Mouse (Mus musculus): ENCODE measurements around the gene Abcb11.
A peak's percentile ranks its signal among the peaks of the same experiment; 100 is the strongest.

Gene Abcb11

GRCm38 (mm10) chr2:69264069-69264618 is 78.3 kb downstream of the Abcb11 start:
- DNase-seq (ENCODE audit: low read depth), result no peak

GRCm38 (mm10) chr2:69248221-69248755 is 94.1 kb downstream of the Abcb11 start:
- no peak for DNase-seq (ENCODE audit: low read depth)

- DNase-seq (ENCODE audit: low read depth), result no peak
These were observed 95.3 kb downstream of the Abcb11 start for GRCm38 (mm10) chr2:69247081-69247480.

DNA sequence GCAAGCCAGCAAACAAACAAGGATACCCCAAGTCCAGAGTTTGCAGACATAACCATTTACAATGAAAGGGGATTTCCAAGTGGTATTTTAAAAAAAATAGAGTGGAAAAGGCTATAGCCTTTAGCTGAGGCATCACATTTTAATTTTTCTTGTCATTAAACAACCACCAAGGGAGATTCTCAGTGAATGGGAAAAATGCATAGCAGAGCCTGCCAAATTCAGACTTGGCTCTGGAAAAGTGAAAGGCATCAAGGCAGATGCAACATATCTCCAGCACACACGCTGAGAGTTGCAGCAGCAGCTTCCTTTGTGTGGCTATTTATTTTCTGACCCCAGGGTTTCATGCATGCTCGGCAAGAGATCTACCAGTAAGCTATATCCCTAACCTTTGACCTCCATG is 97.5 kb downstream of the Abcb11 start:
- no peak for DNase-seq (ENCODE audit: low read depth)

GRCm38 (mm10) chr2:69239315-69239714 is 103.1 kb downstream of the Abcb11 start:
- DNase-seq (ENCODE audit: low read depth), result no peak

DNA sequence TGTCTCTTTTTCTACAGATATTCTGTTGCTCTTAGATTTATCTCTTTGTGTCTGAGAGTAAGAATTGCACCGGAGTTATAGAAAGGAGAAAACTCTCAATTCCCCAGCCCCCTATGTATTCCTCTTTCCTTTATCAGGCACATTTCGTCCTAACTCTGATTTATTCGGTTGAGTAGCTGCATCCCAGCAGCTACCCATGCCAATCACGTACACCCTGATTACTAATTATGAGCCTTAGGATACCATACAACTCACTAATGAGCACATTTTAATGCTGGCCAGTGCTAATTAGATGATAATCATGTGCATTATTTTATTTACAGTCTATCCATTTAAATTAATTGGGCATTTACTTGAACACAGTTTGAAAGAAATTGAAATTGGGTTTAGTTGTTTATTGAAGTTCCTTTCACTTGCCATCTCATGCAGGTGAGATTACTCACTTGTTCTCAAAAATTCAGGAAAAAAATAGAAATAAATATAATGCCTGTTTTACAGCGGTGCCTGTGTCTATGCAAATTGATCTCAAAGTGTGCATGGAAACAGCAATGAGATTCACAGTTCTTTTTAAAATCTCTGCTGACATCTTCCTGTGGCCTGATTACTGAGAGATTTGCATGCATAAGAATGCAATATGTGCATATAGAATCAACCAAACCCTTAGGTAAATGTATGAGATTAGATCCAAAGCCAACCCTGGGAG is 107.3 kb downstream of the Abcb11 start:
- no peak for DNase-seq (ENCODE audit: low read depth)

DNA sequence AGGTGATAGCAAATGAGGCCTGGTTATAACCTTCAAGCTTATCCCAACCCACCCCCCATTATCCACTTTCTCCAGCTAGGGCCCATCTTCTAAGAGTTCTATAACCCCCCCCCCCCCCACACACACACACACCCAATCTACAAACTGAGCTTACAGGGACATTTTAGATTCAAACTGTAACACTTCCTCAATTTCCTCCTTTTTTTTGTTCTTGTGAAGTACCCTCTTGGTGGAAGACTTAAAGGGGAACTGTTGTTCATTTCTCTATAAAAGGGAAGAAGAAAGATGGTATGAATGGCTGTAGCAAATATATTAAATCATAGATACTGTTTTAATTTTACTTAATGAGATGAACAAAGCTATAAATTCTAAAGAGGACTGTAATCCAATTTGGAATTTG is 110.3 kb downstream of the Abcb11 start:
- DNase-seq (ENCODE audit: low read depth), result no peak

DNA sequence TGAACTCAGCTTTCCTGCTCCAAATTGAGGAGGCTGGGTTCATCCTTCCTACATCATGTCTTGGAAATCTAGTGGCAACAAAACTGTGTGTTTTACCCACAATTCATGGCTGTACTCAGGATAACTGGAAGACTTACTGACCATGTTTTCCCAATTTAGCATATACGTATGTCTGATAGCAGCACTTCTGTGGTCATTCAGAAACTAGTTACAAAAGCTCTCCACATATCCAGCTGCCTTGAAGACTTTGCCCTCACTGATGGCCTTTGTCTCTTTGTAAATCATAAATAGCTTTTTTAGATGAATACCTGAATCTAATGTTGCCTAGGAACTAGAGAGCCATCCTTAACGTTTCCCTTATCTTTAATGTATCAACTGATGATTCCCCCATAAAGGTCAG is 112.3 kb downstream of the Abcb11 start:
- no peak for DNase-seq (ENCODE audit: low read depth)

DNA sequence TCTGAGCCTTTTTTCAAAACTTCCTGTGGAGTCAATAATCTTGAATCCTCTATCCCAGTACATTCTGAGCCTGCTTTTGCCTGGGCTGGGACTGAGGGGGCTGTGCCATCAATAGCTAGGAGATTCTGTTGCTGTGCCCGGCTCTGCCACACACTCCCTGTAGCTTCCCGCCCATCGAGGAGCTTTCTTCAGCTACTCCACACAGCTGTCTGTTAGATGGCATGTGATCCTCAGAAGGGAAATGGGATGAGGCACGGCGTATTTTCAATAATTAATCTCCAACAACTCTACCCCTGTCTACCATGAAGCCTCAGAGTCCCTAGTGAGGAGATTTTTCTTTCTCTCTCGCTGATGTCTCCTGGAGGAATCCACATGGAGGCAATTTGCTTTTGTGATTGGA is 113.8 kb downstream of the Abcb11 start:
- DNase-seq (ENCODE audit: low read depth), result no peak

GRCm38 (mm10) chr2:69226876-69227275 is 115.5 kb downstream of the Abcb11 start:
- DNase-seq (ENCODE audit: low read depth), result no peak

GRCm38 (mm10) chr2:69224724-69225123 is 117.7 kb downstream of the Abcb11 start:
- no peak for DNase-seq (ENCODE audit: low read depth)

- DNase-seq (ENCODE audit: low read depth), result no peak
These were observed 119.6 kb downstream of the Abcb11 start for GRCm38 (mm10) chr2:69222815-69223214.

GRCm38 (mm10) chr2:69221868-69222416 is 120.5 kb downstream of the Abcb11 start:
- no peak for DNase-seq (ENCODE audit: low read depth)

GRCm38 (mm10) chr2:69215242-69215641 is 127.2 kb downstream of the Abcb11 start:
- DNase-seq (ENCODE audit: low read depth), result no peak

DNA sequence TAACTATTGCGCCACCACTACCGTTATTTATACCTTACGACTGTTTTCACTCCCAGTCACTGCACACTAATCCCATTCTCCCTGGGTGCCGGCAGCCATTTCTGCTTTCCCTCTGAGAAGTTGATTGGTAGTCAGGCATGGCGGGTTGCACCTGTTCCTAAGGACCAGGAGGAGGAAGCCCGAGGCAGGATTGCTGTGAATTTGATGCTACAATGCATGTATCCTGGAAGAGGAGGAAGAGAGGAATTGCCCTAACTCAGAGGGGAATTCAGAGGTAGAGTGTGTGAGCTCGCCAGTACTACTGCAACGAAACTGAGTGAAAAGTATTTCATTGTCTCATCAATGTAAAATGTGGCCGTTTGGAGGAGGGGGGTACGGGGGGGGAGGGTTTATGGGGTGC is 129.8 kb downstream of the Abcb11 start:
- DNase-seq (ENCODE audit: low read depth), result no peak

DNA sequence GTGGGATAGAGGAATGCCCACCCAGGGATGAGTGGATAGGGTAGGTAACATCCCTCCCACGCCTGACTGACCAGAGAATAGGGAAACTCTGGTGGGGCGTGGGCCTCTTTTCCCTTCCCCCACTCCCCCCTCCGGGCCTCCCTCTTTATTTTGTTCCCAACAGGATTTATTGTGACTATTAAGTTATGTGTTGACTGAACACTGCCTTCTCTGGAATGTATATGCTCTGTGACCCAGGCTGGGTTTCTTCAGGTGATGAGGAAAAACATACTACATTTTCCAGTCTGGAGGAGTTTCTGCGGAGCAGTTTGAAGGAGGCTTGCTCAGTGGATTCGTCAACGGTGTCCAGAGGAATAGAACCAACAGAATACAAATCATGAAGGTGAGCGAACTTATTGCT is 131.6 kb downstream of the Abcb11 start, which contains the start of gene G6pc2:
G6pc2 (plus strand) TSS at position 301 of the 400 bp plus-strand sequence.
- no peak for DNase-seq (ENCODE audit: low read depth)

- DNase-seq (ENCODE audit: low read depth), result no peak
These were observed 132.7 kb downstream of the Abcb11 start for GRCm38 (mm10) chr2:69209684-69210083.

DNA sequence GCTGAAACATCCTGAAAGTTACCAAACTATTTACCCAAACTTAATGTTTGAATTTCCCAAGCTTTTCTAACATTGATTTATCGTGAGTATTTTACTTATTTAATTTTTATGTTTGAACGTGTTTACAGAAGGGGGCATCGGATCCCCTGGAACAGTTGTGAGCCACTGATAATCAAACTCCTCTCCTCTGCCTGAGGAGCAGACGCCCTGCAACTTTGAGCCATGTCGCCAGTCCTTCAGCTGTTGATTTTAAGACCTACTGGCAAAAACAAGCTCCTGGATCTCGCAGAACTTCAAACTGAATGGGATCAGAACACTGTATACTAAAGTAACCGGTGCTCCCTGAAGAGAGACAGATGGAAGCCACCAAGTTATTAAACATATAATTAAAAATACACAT is 135.9 kb downstream of the Abcb11 start:
- peak; percentile 50 for DNase-seq (ENCODE audit: low read depth)

DNA sequence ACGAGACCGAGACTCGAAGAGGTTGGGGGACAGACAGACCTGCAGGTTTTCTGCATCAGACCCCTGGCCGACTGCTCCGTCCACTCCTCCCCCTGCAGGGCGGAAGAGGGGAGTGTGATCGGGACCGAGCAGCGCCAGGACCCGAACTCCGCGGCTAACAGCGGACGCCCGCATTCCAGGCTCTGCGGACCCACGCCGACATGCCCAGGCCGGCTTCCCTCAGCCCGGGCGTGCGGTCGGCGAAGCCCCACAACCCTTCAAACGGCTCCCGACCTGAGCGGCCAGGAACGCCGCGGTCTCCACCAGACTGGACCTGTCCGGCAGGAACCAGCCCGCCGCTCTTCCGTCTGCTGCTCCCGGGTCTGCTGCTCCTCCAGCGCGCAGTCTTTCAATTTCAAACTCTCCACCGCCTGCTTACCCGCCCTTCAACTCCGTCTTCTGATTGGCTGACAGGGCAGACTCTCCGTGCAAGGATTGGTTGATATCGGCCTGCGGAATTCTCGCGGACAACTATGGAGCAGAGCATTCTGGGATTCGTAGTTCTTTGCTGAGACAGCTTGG is 136.5 kb downstream of the Abcb11 start, which contains the start of gene Spc25:
Spc25 (minus strand) TSS at position 404 of the 561 bp plus-strand sequence.
- DNase-seq (ENCODE audit: low read depth), result peak; percentile 98

- peak; percentile 27 for DNase-seq (ENCODE audit: low read depth)
These were observed 137.2 kb downstream of the Abcb11 start for GRCm38 (mm10) chr2:69205185-69205584.

DNA sequence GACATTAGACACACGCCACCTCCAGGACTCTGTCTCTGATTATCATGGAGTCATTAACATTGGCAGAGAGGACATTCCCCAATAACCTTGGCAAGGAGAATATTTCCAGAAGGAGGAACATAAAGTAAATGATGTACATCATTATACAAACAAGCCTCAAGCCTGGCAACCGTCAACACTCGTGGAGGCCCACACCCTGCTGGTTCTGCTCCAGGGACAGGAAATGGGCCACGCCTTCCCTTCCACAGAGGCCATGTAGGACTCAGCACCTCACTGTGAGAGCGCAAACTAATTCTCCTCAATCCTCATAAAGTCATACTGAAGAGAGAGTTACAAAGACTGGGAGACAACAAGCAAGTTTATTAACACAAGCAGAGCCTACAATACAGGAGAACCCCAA is 148.9 kb downstream of the Abcb11 start:
- DNase-seq (ENCODE audit: low read depth), result no peak

DNA sequence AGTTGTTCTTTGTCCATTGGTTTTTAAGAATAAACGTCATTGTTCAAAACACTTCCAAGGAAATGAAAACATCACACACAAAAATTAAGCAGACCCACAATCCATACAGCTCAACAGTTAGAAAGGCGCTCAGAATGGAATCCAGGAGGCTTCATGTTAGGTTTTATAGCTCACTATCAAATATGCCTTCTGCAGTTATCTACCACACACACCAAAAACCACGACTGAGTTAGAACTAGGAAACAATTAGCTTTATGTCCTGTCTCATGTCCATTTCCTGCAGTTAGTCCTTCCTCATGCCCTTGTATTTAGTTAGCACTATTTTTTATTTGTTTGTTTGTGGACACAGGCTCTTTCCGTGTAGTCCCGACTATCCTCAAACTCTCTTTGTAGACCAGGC is 151.4 kb downstream of the Abcb11 start:
- DNase-seq (ENCODE audit: low read depth), result peak; percentile 51

GRCm38 (mm10) chr2:69189222-69189621 is 153.2 kb downstream of the Abcb11 start:
- DNase-seq (ENCODE audit: low read depth), result no peak

Measured in 416B (cell line).